Mouse (Mus musculus) liver, embryonic 11.5 days (tissue): ENCODE results near the gene Zfp687. TPM values are rescaled to one million over a fixed set of nuclear protein-coding genes. Genes with fewer than 3 reads are reported as not detected.

Experiments used
- ATAC-seq: fragments of 200-750 bp; cut with Nextera tagmentation; replicated peaks from 2 replicates; pipeline ENCODE4 v1.8.0; 2017; ENCODE audit warnings: moderate number of reproducible peaks, mild to moderate bottlenecking, moderate TSS enrichment, moderate library complexity; ENCODE audit not compliant: low FRiP score
- DNase-seq: peaks from one replicate; pipeline ENCODE4 v3.0.0-alpha.2; 2017; ENCODE audit warnings: low spot score
- H3K27ac ChIP-seq: fragments of 300-500 bp; sonication (generic); 2 replicates; pipeline ENCODE4 v1.5.1; 2014; ENCODE audit warnings: mild to moderate bottlenecking, low read depth, low read length, control low read depth
- H3K27me3 ChIP-seq: fragments of 300-500 bp; sonication (generic); replicated peaks from 2 replicates; pipeline ENCODE4 v1.6.1; 2014; ENCODE audit warnings: low read length, mixed read lengths; ENCODE audit not compliant: control insufficient read depth, insufficient read depth
- H3K36me3 ChIP-seq: fragments of 300-500 bp; sonication (generic); 2 replicates; pipeline ENCODE4 v1.6.1; 2014; ENCODE audit warnings: mild to moderate bottlenecking, low read length, moderate library complexity, mixed read lengths; ENCODE audit not compliant: control insufficient read depth, insufficient read depth
- H3K4me1 ChIP-seq: fragments of 300-500 bp; sonication (generic); replicated peaks from 2 replicates; pipeline ENCODE4 v1.6.1; 2014; ENCODE audit warnings: low read length, mixed read lengths; ENCODE audit not compliant: control insufficient read depth, insufficient read depth
- H3K4me2 ChIP-seq: fragments of 300-500 bp; sonication (generic); 2 replicates; pipeline ENCODE4 v1.6.1; 2014; ENCODE audit warnings: mild to moderate bottlenecking, control low read depth, moderate library complexity
- H3K4me3 ChIP-seq: fragments of 300-500 bp; sonication (generic); 2 replicates; pipeline ENCODE4 v1.5.1; 2014; ENCODE audit warnings: low read depth, low read length, control low read depth
- H3K9ac ChIP-seq: fragments of 300-500 bp; sonication (generic); 2 replicates; pipeline ENCODE4 v1.6.1; 2014; ENCODE audit warnings: low read depth, low read length, control low read depth
- H3K9me3 ChIP-seq: fragments of 300-500 bp; sonication (generic); 2 replicates; pipeline ENCODE4 v1.6.1; 2016; ENCODE audit warnings: low read length, inconsistent platforms, mixed read lengths; ENCODE audit not compliant: control insufficient read depth
- WGBS: fragments of 180-500 bp; shearing (Covaris S2); extraction: QIAGEN DNeasy Blood & Tissue Kit; methylation state at CpG from one replicate; pipeline ENCODE4 v1.1.7; 2014; 5-methylcytosine and 5-hydroxymethylcytosine counted together
- polyA plus RNA-seq: library from polyadenylated mRNA; unstranded; fragments of >200 nt; fragmentation: Nextera tagmentation; extraction: Ambion mirVana; gene quantifications from 2 replicates; pipeline ENCODE4 v1.2.1, GENCODE M21; 2014

Zfp687 gene
- polyA plus RNA-seq, 1 experiment from 2014 or later, result 20.2 TPM

- DNase-seq, result peak; percentile 75
- Histone ChIP-seq H3K4me1 (peaks cover 21% of the 10 kb centered on the region), H3K36me3 (peaks cover 23% of the 10 kb centered on the region), H3K4me3 (peak overlapping the region; percentile 92), H3K9ac (peak overlapping the region; percentile 89), H3K9me3 (no peaks in the 10 kb centered on the region), H3K27me3 (no peaks in the 10 kb centered on the region), H3K27ac (peak overlapping the region; percentile 97), H3K4me2 (peak overlapping the region; percentile 97)
- ATAC-seq, result peak; percentile 13
- WGBS, result 2% methylated on average over 44 of the region's 44 CpGs
These were observed 658 bp downstream of the Zfp687 start for GRCm38 (mm10) chr3:95014428-95015151.

GRCm38 (mm10) chr3:95013699-95014427 lies 1.4 kb downstream of the Zfp687 start:
- H3K27ac ChIP-seq, result peak overlapping the region; percentile 97; the same call in 1 of the 2 replicates
- H3K27me3 ChIP-seq, result no peaks in the 10 kb centered on the region
- H3K9me3 ChIP-seq, result no peaks in the 10 kb centered on the region
- H3K36me3 ChIP-seq, result peaks cover 31% of the 10 kb centered on the region
- 20% methylated on average over 13 of the region's 13 CpGs for WGBS
- peak overlapping the region; percentile 92 for H3K4me3 ChIP-seq
- peak overlapping the region; percentile 97 for H3K4me2 ChIP-seq
- no peak for ATAC-seq
- peak overlapping the region; percentile 89 for H3K9ac ChIP-seq
- peaks cover 21% of the 10 kb centered on the region for H3K4me1 ChIP-seq
- no peak for DNase-seq

- peaks cover 21% of the 10 kb centered on the region for H3K4me1 ChIP-seq
- WGBS, result 86% methylated on average over 3 of the region's 3 CpGs
- no peak for DNase-seq
- H3K36me3 ChIP-seq, result peaks cover 39% of the 10 kb centered on the region
- no peaks in the 10 kb centered on the region for H3K27me3 ChIP-seq
- H3K9me3 ChIP-seq, result no peaks in the 10 kb centered on the region
- H3K4me2 ChIP-seq, result peak overlapping the region; percentile 97
- 0 out of 2 replicates have a peak overlapping the region, but pooled peaks have one; percentile 92 for H3K4me3 ChIP-seq
- H3K9ac ChIP-seq, result peak overlapping the region; percentile 89
- no peak overlapping the region for H3K27ac ChIP-seq
- no peak for ATAC-seq
These were observed 2.3 kb downstream of the Zfp687 start for GRCm38 (mm10) chr3:95012982-95013381.

- DNase-seq (no peak), ATAC-seq (no peak)
- Histone ChIP-seq H3K9ac (no peak overlapping the region), H3K36me3 (peaks cover 52% of the 10 kb centered on the region), H3K4me1 (peaks cover 14% of the 10 kb centered on the region), H3K27me3 (no peaks in the 10 kb centered on the region), H3K9me3 (no peaks in the 10 kb centered on the region), H3K27ac (no peak overlapping the region), H3K4me3 (no peak overlapping the region), H3K4me2 (no peak overlapping the region)
- 76% methylated on average over 7 of the region's 7 CpGs for WGBS
These were observed 4.9 kb downstream of the Zfp687 start for GRCm38 (mm10) chr3:95010396-95010795.

GRCm38 (mm10) chr3:95007706-95008105 lies 7.5 kb downstream of the Zfp687 start:
- H3K4me3 ChIP-seq, result no peak overlapping the region
- H3K27me3 ChIP-seq, result no peaks in the 10 kb centered on the region
- H3K36me3 ChIP-seq, result peaks cover 61% of the 10 kb centered on the region
- H3K9me3 ChIP-seq, result no peaks in the 10 kb centered on the region
- H3K27ac ChIP-seq, result no peak overlapping the region
- ATAC-seq (no peak), DNase-seq (no peak)
- no peak overlapping the region for H3K9ac ChIP-seq
- no peaks in the 10 kb centered on the region for H3K4me1 ChIP-seq
- 85% methylated on average over 9 of the region's 9 CpGs for WGBS
- no peak overlapping the region for H3K4me2 ChIP-seq

- DNase-seq (no peak), ATAC-seq (no peak)
- Histone ChIP-seq H3K27me3 (no peaks in the 10 kb centered on the region), H3K9ac (no peak overlapping the region), H3K4me2 (no peak overlapping the region), H3K9me3 (no peaks in the 10 kb centered on the region), H3K27ac (no peak overlapping the region), H3K4me1 (no peaks in the 10 kb centered on the region), H3K36me3 (peaks cover 50% of the 10 kb centered on the region), H3K4me3 (no peak overlapping the region)
- 85% methylated on average over 3 of the region's 3 CpGs for WGBS
These were observed 9.6 kb downstream of the Zfp687 start for GRCm38 (mm10) chr3:95005651-95006050.

- Histone ChIP-seq H3K4me2 (no peak overlapping the region), H3K9me3 (no peaks in the 10 kb centered on the region), H3K36me3 (peaks cover 31% of the 10 kb centered on the region), H3K27ac (no peak overlapping the region), H3K9ac (no peak overlapping the region), H3K4me1 (no peaks in the 10 kb centered on the region), H3K4me3 (no peak overlapping the region), H3K27me3 (no peaks in the 10 kb centered on the region)
- ATAC-seq (no peak), DNase-seq (no peak)
These were observed 12.0 kb downstream of the Zfp687 start for GRCm38 (mm10) chr3:95003273-95003672.

GRCm38 (mm10) chr3:95002569-95002968 lies 12.7 kb downstream of the Zfp687 start:
- Histone ChIP-seq H3K4me3 (no peak overlapping the region), H3K27me3 (no peaks in the 10 kb centered on the region), H3K9ac (no peak overlapping the region), H3K36me3 (peaks cover 24% of the 10 kb centered on the region), H3K4me2 (no peak overlapping the region), H3K27ac (no peak overlapping the region), H3K4me1 (no peaks in the 10 kb centered on the region), H3K9me3 (no peaks in the 10 kb centered on the region)
- DNase-seq (no peak), ATAC-seq (no peak)
- WGBS, result 90% methylated on average over 4 of the region's 4 CpGs
